Mouse (Mus musculus) lung, adult 18-20 months (tissue): ENCODE measurements around the gene Dvl2.
A peak's percentile ranks its signal among the peaks of the same experiment; 100 is the strongest.

Source experiments
- DNase-seq, 2 experiments: peaks; one replicate each; pipeline ENCODE4 v3.0.0; 2022; ENCODE audit warnings: mixed read lengths in 2 of 2

The Dvl2 gene

GRCm38 (mm10) chr11:70029829-70030550 is 29.6 kb downstream of the Dvl2 start:
- DNase-seq: no peak

GRCm38 (mm10) chr11:70030651-70031320 is 30.4 kb downstream of the Dvl2 start:
- no peak for DNase-seq

- DNase-seq: no peak
These were observed 30.9 kb downstream of the Dvl2 start for GRCm38 (mm10) chr11:70031321-70031670.

GRCm38 (mm10) chr11:70038174-70038573 is 37.8 kb downstream of the Dvl2 start:
- no peak for DNase-seq

- DNase-seq: no peak
These were observed 39.2 kb downstream of the Dvl2 start for GRCm38 (mm10) chr11:70039631-70040030.

- no peak for DNase-seq
These were observed 39.8 kb downstream of the Dvl2 start for GRCm38 (mm10) chr11:70040184-70040583.

GRCm38 (mm10) chr11:70042309-70043085 is 42.1 kb downstream of the Dvl2 start:
- DNase-seq: no peak

GRCm38 (mm10) chr11:70043665-70044064 is 43.3 kb downstream of the Dvl2 start:
- no peak for DNase-seq

GRCm38 (mm10) chr11:70045435-70045834 is 45.0 kb downstream of the Dvl2 start:
- no peak for DNase-seq

- no peak for DNase-seq
These were observed 49.0 kb downstream of the Dvl2 start for GRCm38 (mm10) chr11:70049366-70049765.

- no peak for DNase-seq
These were observed 49.4 kb downstream of the Dvl2 start for GRCm38 (mm10) chr11:70049816-70050215.

GRCm38 (mm10) chr11:70053156-70053555 is 52.8 kb downstream of the Dvl2 start:
- no peak for DNase-seq

- DNase-seq: no peak
These were observed 53.6 kb downstream of the Dvl2 start, which contains the start of gene Asgr1 for GRCm38 (mm10) chr11:70053898-70054570. TSS of gene Asgr1 (plus strand) at chr11:70054085.

- DNase-seq: peak; percentile 63 to 71
These were observed 55.3 kb downstream of the Dvl2 start for GRCm38 (mm10) chr11:70055618-70056214.

- no peak for DNase-seq
These were observed 57.4 kb downstream of the Dvl2 start for GRCm38 (mm10) chr11:70057805-70058204.

- DNase-seq: no peak
These were observed 59.5 kb downstream of the Dvl2 start for GRCm38 (mm10) chr11:70059930-70060329.
